Mouse (Mus musculus): Measurements from ENCODE around the gene Ccdc177. TPM values are rescaled to one million over a fixed set of nuclear protein-coding genes. Genes with fewer than 3 reads are reported as not detected.

Gene Ccdc177
- total RNA-seq, 2 experiments from 2014 or later = not detected

DNA sequence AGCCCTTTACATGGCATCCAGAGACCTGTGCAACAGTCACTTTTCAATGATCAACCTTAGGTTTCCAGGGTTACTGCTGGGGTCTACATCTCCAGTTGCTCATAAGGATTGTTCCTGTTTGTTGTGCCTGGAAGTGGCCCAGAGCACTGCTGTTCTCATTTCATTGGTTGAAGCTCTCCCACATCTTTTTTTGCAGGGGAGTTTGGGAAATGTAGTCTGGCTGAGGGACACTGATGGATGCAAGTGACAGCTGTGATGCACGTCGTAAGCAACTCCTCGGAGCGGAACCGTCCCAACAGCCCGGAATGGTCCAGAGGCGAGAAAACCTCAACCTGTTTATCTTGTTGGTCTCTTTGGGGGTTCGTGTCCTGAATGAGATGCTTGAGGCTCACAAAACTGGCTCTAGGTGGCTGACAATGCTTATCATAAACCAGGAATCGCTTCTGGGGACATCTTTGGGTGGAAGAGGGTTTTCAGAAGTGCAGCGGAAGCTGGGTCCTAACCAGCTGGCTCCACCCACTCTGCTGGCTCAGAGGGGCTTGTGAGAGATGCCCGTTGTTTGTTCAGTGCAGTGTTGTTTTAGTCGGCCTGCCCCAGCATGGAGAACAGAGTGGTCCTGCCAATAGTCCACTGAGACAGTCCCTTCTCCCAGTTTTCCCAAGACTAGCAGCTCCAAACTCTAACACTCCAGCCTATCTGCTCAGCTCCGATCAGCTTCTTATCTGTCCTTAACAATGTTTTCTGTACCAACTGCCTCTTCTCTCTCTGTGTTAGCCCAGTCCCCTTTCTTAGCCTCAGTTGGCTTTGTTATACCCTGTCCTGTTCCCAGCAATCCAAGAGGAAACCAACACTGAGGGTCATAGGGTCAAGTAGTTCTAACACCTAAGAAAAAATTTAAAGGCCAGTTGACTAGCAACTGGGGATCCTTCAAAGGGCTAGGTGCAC is 25.7 kb downstream of the Ccdc177 start:
- DNase-seq = no peak

DNA sequence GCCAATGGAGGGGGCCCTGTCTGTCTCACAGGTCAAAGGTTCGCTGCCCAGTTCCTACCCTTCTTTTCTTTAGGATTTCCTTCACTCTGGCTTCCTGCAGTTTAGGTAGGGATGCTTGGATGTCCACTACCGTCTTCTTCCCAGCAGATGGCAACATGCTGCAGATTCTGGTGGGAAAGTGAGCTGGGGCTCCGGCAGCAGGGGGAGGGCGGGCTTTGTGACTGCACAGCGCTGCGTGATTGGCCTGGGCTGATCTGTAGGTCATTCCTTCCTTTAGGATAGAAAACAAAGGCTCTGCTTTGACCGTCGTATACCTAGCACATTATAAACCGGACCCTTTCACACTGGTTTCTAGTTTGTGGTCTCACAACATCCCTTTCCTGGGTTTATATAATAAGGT is 29.9 kb downstream of the Ccdc177 start:
- no peak for DNase-seq

DNA sequence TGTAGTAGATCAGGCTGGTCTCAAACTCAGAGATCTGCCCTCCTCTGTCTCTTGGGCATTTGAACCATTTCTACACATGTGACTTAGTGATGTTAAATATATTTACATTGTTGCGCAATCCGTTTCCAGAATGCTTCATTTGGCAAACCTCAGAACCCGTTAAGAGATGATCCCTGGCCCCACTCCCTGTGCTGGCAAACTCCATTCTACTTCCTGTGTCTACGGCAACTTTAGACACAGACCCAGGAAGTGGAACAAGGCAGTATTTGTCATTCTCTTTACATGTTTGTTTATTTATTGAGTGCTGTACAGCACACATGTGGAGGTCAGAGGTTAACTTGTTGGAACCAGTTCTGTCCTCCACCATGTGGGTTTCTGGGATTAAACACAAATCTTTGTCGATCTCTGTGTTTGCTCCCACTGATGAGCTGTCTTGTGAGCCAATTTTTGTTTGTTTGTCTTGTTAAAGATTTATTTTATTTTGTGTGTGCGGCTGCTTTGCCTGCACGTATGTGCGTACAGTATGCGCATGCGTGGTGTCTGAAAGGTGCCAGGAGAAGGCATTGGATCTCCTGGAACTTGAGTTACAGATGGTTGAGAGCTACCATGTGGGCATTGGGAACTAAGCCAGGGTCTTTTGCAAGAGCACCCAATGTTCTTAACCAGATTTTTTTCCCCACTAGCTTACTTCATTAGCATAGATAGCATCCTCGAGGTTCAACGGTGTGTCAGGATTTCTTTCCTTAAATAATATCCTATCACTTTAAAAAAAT is 30.5 kb downstream of the Ccdc177 start:
- DNase-seq = no peak

DNA sequence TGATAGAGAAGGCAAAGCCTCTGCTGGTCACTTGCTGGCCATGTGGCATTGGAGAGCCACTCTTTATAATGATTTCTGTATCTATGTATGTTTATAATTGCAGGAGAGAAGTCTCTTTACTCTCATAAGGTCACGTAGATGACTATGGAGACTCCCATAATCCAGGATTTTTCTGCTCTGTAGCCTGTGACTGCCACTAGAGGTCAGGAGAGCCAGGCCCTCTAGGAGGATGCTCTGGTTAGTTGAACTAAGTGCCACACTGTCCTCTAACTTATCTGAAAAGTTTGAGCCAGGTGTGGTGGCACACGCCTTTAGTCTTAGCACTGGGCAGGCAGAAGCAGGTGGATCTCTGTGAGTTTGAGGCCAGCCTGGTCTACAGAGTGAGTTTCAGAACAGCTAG is 31.7 kb downstream of the Ccdc177 start:
- no peak for DNase-seq

DNA sequence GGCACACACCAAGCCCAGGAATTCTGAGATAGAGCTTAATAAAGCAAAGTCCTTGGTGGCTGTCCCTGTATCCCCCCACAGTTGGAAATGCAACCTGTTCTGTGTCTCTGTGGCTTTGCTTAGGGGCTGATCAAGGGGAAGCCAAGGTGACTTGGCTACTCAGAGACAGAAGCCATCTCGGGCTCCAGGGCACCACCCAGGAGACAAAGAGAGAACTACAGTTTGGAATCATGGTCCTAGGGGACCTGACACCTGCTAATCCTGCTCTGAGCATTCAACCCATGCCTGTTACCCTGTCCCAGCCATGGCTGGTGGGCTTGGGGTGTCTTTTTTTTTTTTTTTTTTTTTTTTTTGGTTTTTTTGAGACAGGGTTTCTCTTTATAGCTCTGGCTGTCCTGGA is 32.3 kb downstream of the Ccdc177 start:
- DNase-seq = no peak

DNA sequence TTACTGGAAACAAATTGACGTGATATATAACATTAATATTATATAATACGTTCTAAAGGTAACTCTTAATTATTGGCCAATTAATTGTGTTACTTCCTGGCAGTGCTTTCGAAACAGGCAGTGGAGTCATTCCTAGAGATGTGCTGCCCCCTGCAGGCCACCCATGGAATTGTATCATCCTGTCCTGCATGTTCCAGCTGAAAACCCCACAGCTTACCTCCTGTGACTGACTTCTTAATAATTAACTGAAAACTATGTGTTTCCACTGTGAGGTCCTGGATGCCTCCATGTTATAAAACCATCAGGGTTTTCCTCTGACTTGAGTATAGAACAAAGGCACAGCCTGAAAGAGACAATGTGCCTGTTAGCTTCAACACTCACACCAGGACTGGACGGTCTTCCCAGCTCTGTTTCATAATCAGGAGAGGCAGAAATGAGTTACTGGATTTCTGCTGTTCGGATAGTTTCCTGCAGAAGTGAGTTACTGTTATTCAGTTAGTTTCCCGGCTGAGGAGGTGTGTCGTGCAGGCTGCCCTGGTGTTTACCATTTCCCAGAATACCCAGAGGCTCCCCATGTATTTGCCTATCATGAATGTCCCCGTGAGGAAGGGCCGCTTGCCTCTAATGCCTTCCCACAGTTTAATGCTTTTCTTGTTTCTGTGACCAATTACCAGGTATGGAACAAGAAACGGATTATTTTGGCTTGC is 35.5 kb downstream of the Ccdc177 start:
- DNase-seq = peak; percentile 26

DNA sequence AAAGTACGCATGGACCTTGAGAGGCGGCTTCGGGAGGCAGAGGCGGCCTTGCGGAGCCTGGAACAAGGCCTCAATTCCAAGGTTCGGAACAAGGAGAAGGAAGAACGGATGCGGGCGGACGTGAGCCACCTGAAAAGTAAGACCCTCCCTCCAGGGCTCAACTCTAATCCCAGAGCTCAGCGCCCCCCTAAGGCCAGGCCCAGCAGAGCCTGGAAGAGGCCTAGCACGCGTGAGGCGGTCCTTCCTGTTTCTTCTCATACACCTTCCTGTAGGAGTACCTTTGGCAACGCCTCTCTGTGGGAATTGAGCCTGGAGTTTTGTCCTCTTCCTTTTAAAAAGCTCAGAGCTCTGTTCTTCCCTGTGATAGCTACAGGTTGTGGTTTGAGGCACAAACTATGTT is 39.0 kb downstream of the Ccdc177 start:
- no peak for DNase-seq

DNA sequence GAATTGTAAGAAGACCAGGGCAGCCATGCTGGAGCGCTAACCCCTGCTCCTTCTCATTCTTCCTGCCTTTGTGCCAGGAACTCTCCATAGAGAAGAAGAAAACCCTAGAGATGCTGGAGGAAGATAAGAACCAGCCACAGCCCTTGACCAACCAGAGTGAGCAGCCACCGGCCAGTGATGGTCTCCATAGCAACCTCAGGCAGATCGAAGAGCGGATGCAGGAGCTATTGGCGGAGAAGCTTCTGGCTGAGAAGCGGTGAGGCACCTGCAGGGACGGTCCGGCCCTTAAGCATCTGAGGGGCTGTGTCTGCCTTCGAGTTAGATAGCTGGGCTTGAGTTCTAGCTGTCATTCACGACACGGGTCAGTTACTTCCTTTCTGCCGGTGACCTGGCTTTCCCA is 40.0 kb downstream of the Ccdc177 start:
- DNase-seq = no peak

DNA sequence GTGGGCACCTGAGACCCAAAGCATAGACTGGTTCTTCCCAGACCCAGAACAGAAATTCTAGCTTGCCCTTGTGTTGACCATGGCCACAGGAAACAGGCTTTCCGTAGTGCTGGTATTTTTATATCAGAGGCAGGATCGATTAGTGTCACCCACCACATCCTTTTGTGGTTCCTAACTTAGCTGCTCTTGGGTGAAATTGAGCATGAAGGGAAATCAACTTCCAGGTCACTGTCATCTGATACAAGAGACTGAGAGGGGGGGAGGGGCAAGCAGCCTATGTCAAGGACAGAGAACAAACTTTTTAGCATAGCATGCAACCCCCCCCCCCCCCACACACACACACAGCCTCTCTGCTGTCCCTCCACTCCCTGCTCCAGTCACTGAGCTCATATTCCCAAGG is 41.3 kb downstream of the Ccdc177 start:
- DNase-seq = no peak

DNA sequence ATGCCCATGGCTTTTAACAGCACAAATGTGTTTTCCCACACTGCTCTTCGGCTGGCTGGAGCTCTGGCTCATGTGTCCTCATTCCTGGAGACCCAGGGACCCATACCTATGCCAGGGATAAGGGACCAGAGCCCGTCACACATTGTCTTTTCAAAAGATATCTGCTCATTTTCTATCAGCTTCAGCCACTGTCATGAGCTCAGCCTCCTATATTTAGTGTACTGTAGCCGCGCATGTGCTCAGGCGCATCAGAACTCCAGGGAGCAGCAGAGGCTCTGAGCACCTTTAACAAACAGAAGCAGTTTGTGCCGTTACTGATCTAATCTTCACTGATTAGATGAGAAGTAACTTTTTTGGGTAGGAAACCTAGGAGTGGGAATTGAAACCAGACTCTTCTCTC is 44.6 kb downstream of the Ccdc177 start:
- DNase-seq = no peak

DNA sequence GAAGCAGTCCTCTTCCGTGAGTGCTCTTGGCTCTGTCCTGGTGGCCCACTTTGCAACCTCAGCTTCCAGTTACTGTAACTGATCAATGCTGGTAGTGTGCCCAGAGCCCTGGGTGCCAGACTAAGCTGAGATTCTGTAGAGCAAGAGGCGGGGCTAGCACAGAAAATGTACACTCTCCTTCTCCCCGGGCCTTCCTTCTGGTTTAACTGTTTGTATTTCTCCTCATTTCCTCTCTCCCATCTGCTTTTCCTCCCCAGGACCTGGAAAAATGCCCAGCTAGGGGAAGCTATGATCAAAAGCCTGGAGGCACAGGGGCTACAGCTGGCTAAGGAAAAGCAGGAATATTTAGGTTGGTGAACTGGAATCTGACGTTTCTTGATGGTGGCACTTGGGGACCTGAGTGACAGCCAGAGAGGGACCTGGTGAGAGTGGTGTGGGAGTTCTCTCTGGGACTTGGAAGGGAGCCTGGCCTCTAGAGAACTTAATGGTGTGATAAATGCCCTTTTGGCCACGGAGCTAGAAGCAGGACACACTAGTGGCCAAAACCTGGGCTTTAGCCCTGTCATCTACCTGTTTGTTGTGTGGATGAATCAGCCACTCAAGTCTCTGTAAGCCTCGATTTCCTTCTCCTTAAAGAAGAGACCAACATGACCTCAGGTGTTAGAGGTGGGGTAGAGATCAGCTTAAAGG is 53.4 kb downstream of the Ccdc177 start:
- DNase-seq = no peak

DNA sequence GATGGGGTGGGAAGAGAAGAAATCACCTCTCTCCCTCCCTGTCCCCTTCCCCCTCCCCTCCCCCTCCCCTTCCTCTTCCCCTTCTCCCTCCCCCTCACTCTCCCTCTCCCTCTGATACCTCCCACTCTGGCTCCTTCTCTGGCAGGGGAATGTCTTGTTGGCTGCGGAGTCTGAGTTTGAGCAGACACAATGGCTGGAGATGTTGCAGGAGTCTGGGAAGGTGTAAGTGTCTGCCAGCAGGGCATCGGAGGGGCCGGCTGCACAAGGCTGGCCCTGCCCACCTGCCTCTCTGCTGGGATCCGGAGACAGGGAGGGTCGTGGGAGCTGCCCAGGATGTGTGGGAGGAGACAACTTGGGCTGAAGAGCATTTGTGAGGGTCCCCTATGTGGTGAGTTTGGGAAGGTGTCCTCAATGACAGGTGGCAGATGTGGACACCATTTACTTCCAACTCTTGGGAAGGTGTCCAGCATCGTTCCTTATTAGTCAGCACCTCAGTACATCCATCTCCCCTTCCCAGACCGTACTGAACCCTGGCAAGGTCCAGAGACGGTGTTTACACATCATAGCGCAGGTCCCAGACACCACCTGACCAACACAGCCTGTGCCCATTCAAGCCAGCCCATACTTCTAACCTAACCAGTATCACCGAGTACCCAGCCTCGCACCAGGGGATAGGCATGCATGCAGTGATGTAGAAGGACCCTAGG is 54.1 kb downstream of the Ccdc177 start:
- no peak for DNase-seq

Other genes with a start within 250 kb of the Ccdc177 start
- 1 to 10 TPM; 3.9 to 6.0 TPM for gene Galnt16, start 242.4 kb downstream of the Ccdc177 start, total RNA-seq (2021)
- gene Slc39a9, start 116.8 kb downstream of the Ccdc177 start, total RNA-seq (2021) = 1 to 10 TPM; 7.6 to 8.5 TPM
- gene Erh, start 116.3 kb downstream of the Ccdc177 start, total RNA-seq (2021) = 10 to 100 TPM; 15.3 to 20.4 TPM
- gene Plekhd1, start 68.1 kb downstream of the Ccdc177 start, total RNA-seq (2021) = not detected
- gene Susd6, start 29.8 kb upstream of the Ccdc177 start, total RNA-seq (2021) = 10 to 100 TPM; 26.7 to 28.1 TPM
- 10 to 100 TPM; 72.3 to 75.0 TPM for gene Srsf5, start 184.8 kb upstream of the Ccdc177 start, total RNA-seq (2021)
- not detected for gene Slc10a1, start 208.0 kb upstream of the Ccdc177 start, total RNA-seq (2021)

All from gastrocnemius, postnatal 25 days (tissue).